Mouse (Mus musculus) ES-E14 (cell line): ENCODE measurements at regions not wholly inside any gene's neighbourhood (a gene's known extent, or its start where the extent isn't known, plus 50 kb on each side); places are given as distances from the start of the nearest gene placed in this dataset.

Experiments used
- CHD2 ChIP-seq: IDR thresholded peaks from 2 replicates; pipeline ENCODE4 v1.6.1; 2014; ENCODE audit warnings: mild to moderate bottlenecking, low read depth, low read length, inconsistent platforms
- HCFC1 ChIP-seq: IDR thresholded peaks from 2 replicates; pipeline ENCODE4 v1.6.1; 2012; ENCODE audit warnings: low read length, inconsistent platforms, borderline replicate concordance; ENCODE audit not compliant: insufficient read depth
- MAFK ChIP-seq: IDR thresholded peaks from 2 replicates; pipeline ENCODE4 v1.6.1; 2014; ENCODE audit warnings: mild to moderate bottlenecking, low read depth, low read length, inconsistent platforms; ENCODE audit not compliant: insufficient read depth
- ZC3H11A ChIP-seq: IDR thresholded peaks from 2 replicates; pipeline ENCODE4 v1.6.1; 2012; ENCODE audit warnings: low read depth, mild to moderate bottlenecking, inconsistent platforms, low read length, borderline replicate concordance
- ZNF384 ChIP-seq: IDR thresholded peaks from 2 replicates; pipeline ENCODE4 v1.6.1; 2012; ENCODE audit warnings: low read depth, low read length, inconsistent platforms

DNA sequence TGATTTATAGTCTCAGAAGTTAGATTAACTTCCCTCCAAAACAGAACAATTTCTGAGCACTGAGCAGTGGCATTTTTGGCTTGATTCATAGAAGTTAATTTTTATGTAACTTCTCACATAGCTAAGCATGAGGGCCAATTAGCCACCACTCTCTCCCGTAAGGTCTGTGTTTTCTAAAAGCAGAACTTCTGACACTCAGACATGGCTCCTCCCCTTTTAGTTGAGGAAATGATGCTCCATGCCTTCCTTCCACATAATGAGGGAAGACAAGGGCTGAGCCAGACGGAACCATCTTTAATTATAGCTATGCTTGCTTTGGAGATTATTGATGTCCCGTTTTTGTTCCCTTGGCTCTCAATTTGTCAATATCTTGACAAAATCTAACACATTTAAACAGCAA lies 429.3 kb downstream of the Psat1 start:
- TF ChIP-seq CHD2 (no peak), ZNF384 (no peak), ZC3H11A (no peak), MAFK (no peak), HCFC1 (no peak)
